Mouse (Mus musculus) MEL (cell line): ENCODE measurements around the gene Nrbp1. TPM values are rescaled to one million over a fixed set of nuclear protein-coding genes. Genes with fewer than 3 reads are reported as not detected.
A peak's percentile ranks its signal among the peaks of the same experiment; 100 is the strongest.

ENCODE experiments used
- DNase-seq: peaks from one replicate; pipeline ENCODE4 v3.0.0; 2011; ENCODE audit warnings: low read depth, low spot score
- H3K27ac ChIP-seq: 2 replicates; pipeline ENCODE4 v1.5.1; 2012; ENCODE audit warnings: low read depth, mild to moderate bottlenecking, control low read depth, low read length, moderate library complexity; ENCODE audit not compliant: control insufficient read depth
- H3K27me3 ChIP-seq, 2 experiments: fragments of 150-350 bp in 1 of 2; sonication (generic) in 1 of 2; 2 replicates each; pipeline ENCODE4 v1.6.1; 2012; ENCODE audit warnings: low read length in 2 of 2, mild to moderate bottlenecking in 2 of 2, improper control_type of control experiment in 1 of 2, moderate library complexity in 1 of 2; ENCODE audit not compliant: insufficient read depth in 2 of 2, control insufficient read depth in 1 of 2
- H3K36me3 ChIP-seq, 2 experiments: 2 replicates each; pipeline ENCODE4 v1.6.1; 2012 to 2014; ENCODE audit warnings: low read length in 2 of 2, improper control_type of control experiment in 1 of 2, inconsistent platforms in 1 of 2, mild to moderate bottlenecking in 1 of 2; ENCODE audit not compliant: insufficient read depth in 2 of 2, control insufficient read depth in 1 of 2
- H3K4me1 ChIP-seq, 2 experiments: fragments of 150-350 bp in 1 of 2; sonication (generic) in 1 of 2; 2 replicates each; pipeline ENCODE4 v1.6.1; 2012; ENCODE audit warnings: low read length in 2 of 2, improper control_type of control experiment in 1 of 2, mild to moderate bottlenecking in 1 of 2; ENCODE audit not compliant: insufficient read depth in 2 of 2, control insufficient read depth in 1 of 2
- H3K4me3 ChIP-seq, 2 experiments: fragments of 150-350 bp in 1 of 2; sonication (generic) in 1 of 2; 2 replicates each; pipeline ENCODE4 v1.5.1; 2012; ENCODE audit warnings: low read depth in 2 of 2, low read length in 2 of 2, mild to moderate bottlenecking in 2 of 2, moderate library complexity in 2 of 2, control low read depth in 1 of 2, improper control_type of control experiment in 1 of 2; ENCODE audit not compliant: control insufficient read depth in 1 of 2, insufficient read depth in 1 of 2
- H3K79me2 ChIP-seq: 2 replicates; pipeline ENCODE4 v1.6.1; 2012; ENCODE audit warnings: mild to moderate bottlenecking, low read length, moderate library complexity; ENCODE audit not compliant: control insufficient read depth, poor library complexity, insufficient read depth
- H3K9ac ChIP-seq: 2 replicates; pipeline ENCODE4 v1.6.1; 2012; ENCODE audit warnings: low read depth, mild to moderate bottlenecking, control low read depth, low read length, moderate library complexity; ENCODE audit not compliant: control insufficient read depth, poor library complexity, severe bottlenecking
- H3K9me3 ChIP-seq: fragments of 150-350 bp; sonication (generic); replicated peaks from 2 replicates; pipeline ENCODE4 v1.6.1; 2012; ENCODE audit warnings: mild to moderate bottlenecking, low read length, improper control_type of control experiment, moderate library complexity; ENCODE audit not compliant: insufficient read depth
- BHLHE40 ChIP-seq: IDR thresholded peaks from 2 replicates; pipeline ENCODE4 v1.6.1; 2012; ENCODE audit warnings: low read depth, mild to moderate bottlenecking, inconsistent platforms, low read length, improper control_type of control experiment, borderline replicate concordance
- CHD1 ChIP-seq: IDR thresholded peaks from 2 replicates; pipeline ENCODE4 v1.6.1; 2012; ENCODE audit warnings: low read depth, mild to moderate bottlenecking, inconsistent platforms, low read length, improper control_type of control experiment
- CHD2 ChIP-seq: IDR thresholded peaks from 2 replicates; pipeline ENCODE4 v1.6.1; 2011; ENCODE audit warnings: low read length, improper control_type of control experiment
- CTCF ChIP-seq, 3 experiments: IDR thresholded peaks in 2 of 3; conservative IDR thresholded peaks in 1 of 3; 2 replicates each; pipeline ENCODE4 v1.5.1; 2011 to 2012; ENCODE audit warnings: low read length in 3 of 3, low read depth in 2 of 3, mild to moderate bottlenecking in 2 of 3, improper control_type of control experiment in 1 of 3, inconsistent platforms in 1 of 3, mixed read lengths in 1 of 3, moderate library complexity in 1 of 3; ENCODE audit not compliant: control insufficient read depth in 1 of 3, insufficient read depth in 1 of 3, poor library complexity in 1 of 3, severe bottlenecking in 1 of 3
- E2F4 ChIP-seq: IDR thresholded peaks from 2 replicates; pipeline ENCODE4 v1.6.1; 2011; ENCODE audit warnings: low read depth, low read length, improper control_type of control experiment, borderline replicate concordance
- ELF1 ChIP-seq: IDR thresholded peaks from 2 replicates; pipeline ENCODE4 v1.6.1; 2014; ENCODE audit warnings: low read depth, mild to moderate bottlenecking, inconsistent platforms, low read length, improper control_type of control experiment, moderate library complexity
- EP300 ChIP-seq, 2 experiments: IDR thresholded peaks; 2 replicates each; pipeline ENCODE4 v1.6.1; 2011; ENCODE audit warnings: improper control_type of control experiment in 2 of 2, low read length in 2 of 2, low read depth in 1 of 2, mild to moderate bottlenecking in 1 of 2
- GABPA ChIP-seq: IDR thresholded peaks from 2 replicates; pipeline ENCODE4 v1.6.1; 2012; ENCODE audit warnings: low read depth, mild to moderate bottlenecking, inconsistent platforms, low read length, improper control_type of control experiment, moderate library complexity
- GATA1 ChIP-seq: IDR thresholded peaks from 2 replicates; pipeline ENCODE4 v1.6.1; 2011; ENCODE audit warnings: low read depth, low read length, improper control_type of control experiment
- HCFC1 ChIP-seq: IDR thresholded peaks from 2 replicates; pipeline ENCODE4 v1.6.1; 2012; ENCODE audit warnings: low read depth, mild to moderate bottlenecking, inconsistent platforms, low read length, improper control_type of control experiment, moderate library complexity
- KAT2A ChIP-seq: conservative IDR thresholded peaks from 2 replicates; pipeline ENCODE4 v1.6.1; 2012; ENCODE audit warnings: low read depth, low read length, improper control_type of control experiment, inconsistent platforms
- MAFK ChIP-seq: IDR thresholded peaks from 2 replicates; pipeline ENCODE4 v1.6.1; 2011; ENCODE audit warnings: low read depth, mild to moderate bottlenecking, low read length, improper control_type of control experiment, borderline replicate concordance
- MAX ChIP-seq: IDR thresholded peaks from 2 replicates; pipeline ENCODE4 v1.6.1; 2011; ENCODE audit warnings: low read length, improper control_type of control experiment
- MAZ ChIP-seq: IDR thresholded peaks from 2 replicates; pipeline ENCODE4 v1.6.1; 2012; ENCODE audit warnings: low read depth, mild to moderate bottlenecking, inconsistent platforms, low read length, improper control_type of control experiment
- MEF2A ChIP-seq: IDR thresholded peaks from 2 replicates; pipeline ENCODE4 v1.6.1; 2014; ENCODE audit warnings: low read depth, mild to moderate bottlenecking, inconsistent platforms, low read length, improper control_type of control experiment; ENCODE audit not compliant: poor library complexity, insufficient replicate concordance, severe bottlenecking; ENCODE audit errors: extremely low read depth
- MXI1 ChIP-seq: IDR thresholded peaks from 2 replicates; pipeline ENCODE4 v1.6.1; 2011; ENCODE audit warnings: mild to moderate bottlenecking, low read depth, low read length, improper control_type of control experiment
- MYB ChIP-seq: IDR thresholded peaks from 2 replicates; pipeline ENCODE4 v1.6.1; 2011; ENCODE audit warnings: mild to moderate bottlenecking, low read depth, low read length, improper control_type of control experiment
- MYC ChIP-seq: IDR thresholded peaks from 2 replicates; pipeline ENCODE4 v1.6.1; 2011; ENCODE audit warnings: low read depth, mild to moderate bottlenecking, low read length, improper control_type of control experiment, moderate library complexity
- NRF1 ChIP-seq: IDR thresholded peaks from 2 replicates; pipeline ENCODE4 v1.6.1; 2014; ENCODE audit warnings: low read depth, mild to moderate bottlenecking, inconsistent platforms, low read length, improper control_type of control experiment, moderate library complexity; ENCODE audit not compliant: poor library complexity, insufficient read depth, severe bottlenecking
- POLR2A ChIP-seq, 2 experiments: IDR thresholded peaks; 2 replicates each; pipeline ENCODE4 v1.6.1; 2011 to 2012; ENCODE audit warnings: low read length in 2 of 2, mild to moderate bottlenecking in 2 of 2, control low read depth in 1 of 2, improper control_type of control experiment in 1 of 2, low read depth in 1 of 2, moderate library complexity in 1 of 2; ENCODE audit not compliant: control insufficient read depth in 1 of 2, insufficient read depth in 1 of 2, poor library complexity in 1 of 2
- POLR2AphosphoS2 ChIP-seq: IDR thresholded peaks from 2 replicates; pipeline ENCODE4 v1.6.1; 2011; ENCODE audit warnings: low read length, improper control_type of control experiment
- RAD21 ChIP-seq: IDR thresholded peaks from 2 replicates; pipeline ENCODE4 v1.6.1; 2011; ENCODE audit warnings: mild to moderate bottlenecking, low read depth, low read length, improper control_type of control experiment
- SIN3A ChIP-seq: IDR thresholded peaks from 2 replicates; pipeline ENCODE4 v1.6.1; 2012; ENCODE audit warnings: low read length, improper control_type of control experiment, inconsistent platforms
- TAL1 ChIP-seq: IDR thresholded peaks from 2 replicates; pipeline ENCODE4 v1.6.1; 2012; ENCODE audit warnings: mild to moderate bottlenecking, inconsistent platforms, low read length, moderate library complexity, mixed read lengths
- TBP ChIP-seq: IDR thresholded peaks from 2 replicates; pipeline ENCODE4 v1.8.0; 2011; ENCODE audit warnings: low read depth, low read length, improper control_type of control experiment
- TCF12 ChIP-seq: IDR thresholded peaks from 2 replicates; pipeline ENCODE4 v1.6.1; 2014; ENCODE audit warnings: low read depth, mild to moderate bottlenecking, inconsistent platforms, low read length, improper control_type of control experiment, moderate library complexity
- UBTF ChIP-seq: IDR thresholded peaks from 2 replicates; pipeline ENCODE4 v1.6.1; 2012; ENCODE audit warnings: low read depth, mild to moderate bottlenecking, inconsistent platforms, low read length, improper control_type of control experiment, moderate library complexity, borderline replicate concordance; ENCODE audit not compliant: insufficient read depth
- USF1 ChIP-seq: IDR thresholded peaks from 2 replicates; pipeline ENCODE4 v1.6.1; 2014; ENCODE audit warnings: low read depth, mild to moderate bottlenecking, inconsistent platforms, low read length, improper control_type of control experiment, moderate library complexity
- USF2 ChIP-seq, 2 experiments: IDR thresholded peaks; 2 replicates each; pipeline ENCODE4 v1.6.1; 2011 to 2012; ENCODE audit warnings: improper control_type of control experiment in 2 of 2, low read length in 2 of 2, borderline replicate concordance in 1 of 2, inconsistent platforms in 1 of 2, low read depth in 1 of 2, mild to moderate bottlenecking in 1 of 2; ENCODE audit not compliant: insufficient read depth in 1 of 2
- ZNF384 ChIP-seq: IDR thresholded peaks from 2 replicates; pipeline ENCODE4 v1.6.1; 2012; ENCODE audit warnings: low read depth, mild to moderate bottlenecking, inconsistent platforms, low read length, improper control_type of control experiment
- polyA plus RNA-seq, 2 experiments: library from polyadenylated mRNA; stranded (reverse) in 1 of 2; unstranded in 1 of 2; fragments of >175 nt in 1 of 2; fragments of >200 nt in 1 of 2; gene quantifications; 2 replicates each; pipeline versions ENCODE4 v1.2.1 to v1.2.4; 2012; ENCODE audit warnings: low replicate concordance in 2 of 2, low read depth in 1 of 2; ENCODE audit not compliant: insufficient read length in 2 of 2, insufficient read depth in 1 of 2, missing spikeins in 1 of 2
- total RNA-seq: library from RNA; depleted of rRNA; stranded (reverse); fragments of 300-350 nt; gene quantifications from 2 replicates; pipeline ENCODE4 v1.2.3, GENCODE M21; 2012

The Nrbp1 gene
- total and polyA plus RNA-seq, 3 experiments: 42.0 to 55.2 TPM; not detected in 1

DNA sequence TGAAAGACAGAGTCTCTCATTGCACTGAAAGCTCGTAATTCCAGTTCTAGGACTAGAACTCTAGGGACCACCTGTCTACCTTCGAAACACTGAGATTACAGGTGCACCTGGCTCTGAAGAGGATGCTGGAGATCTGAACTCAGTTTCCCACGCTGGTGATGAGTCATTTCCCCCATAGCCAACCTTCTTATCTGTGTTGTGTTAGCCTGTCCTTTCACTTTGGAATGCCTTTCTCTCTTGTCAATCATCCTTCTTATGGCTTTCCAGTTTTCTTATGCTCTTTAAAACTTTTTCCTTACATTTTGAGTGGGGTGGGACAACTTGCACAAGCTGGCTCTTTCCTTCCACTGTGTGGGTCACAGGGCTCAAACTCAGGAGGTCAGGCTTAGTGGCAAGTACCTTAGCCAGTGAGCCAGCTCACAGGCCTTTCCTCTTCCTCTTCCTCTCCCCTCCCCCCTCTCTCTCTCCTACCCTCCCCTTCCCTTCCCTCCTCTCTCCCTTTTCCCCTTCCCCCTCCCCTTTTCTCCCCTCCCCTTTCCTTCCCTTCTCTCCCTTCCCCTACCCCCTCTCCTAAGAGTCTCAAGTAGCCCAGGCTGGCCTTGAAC is 49.1 kb downstream of the Nrbp1 start (continued):
- no peak for TF ChIP-seq USF2 (IDR thresholded peaks at IDR 0.05; ENCODE audit: borderline replicate concordance in 1 of 2, insufficient read depth in 1 of 2, low read depth in 1 of 2, low read length in 2 of 2)
- no peak for TF ChIP-seq POLR2AphosphoS2
- no peak for TF ChIP-seq UBTF
- TF ChIP-seq TCF12: no peak
- no peak for TF ChIP-seq HCFC1
- peak; percentile 57 for TF ChIP-seq TAL1
- TF ChIP-seq TBP: no peak
- no peak for TF ChIP-seq MYC
- no peak for TF ChIP-seq CHD2
- TF ChIP-seq POLR2A (IDR thresholded peaks at IDR 0.05; ENCODE audit: control insufficient read depth in 1 of 2, insufficient read depth in 1 of 2, low read depth in 1 of 2, low read length in 2 of 2, poor library complexity in 1 of 2): no peak
- TF ChIP-seq MAZ: no peak
- no peak for TF ChIP-seq BHLHE40

DNA sequence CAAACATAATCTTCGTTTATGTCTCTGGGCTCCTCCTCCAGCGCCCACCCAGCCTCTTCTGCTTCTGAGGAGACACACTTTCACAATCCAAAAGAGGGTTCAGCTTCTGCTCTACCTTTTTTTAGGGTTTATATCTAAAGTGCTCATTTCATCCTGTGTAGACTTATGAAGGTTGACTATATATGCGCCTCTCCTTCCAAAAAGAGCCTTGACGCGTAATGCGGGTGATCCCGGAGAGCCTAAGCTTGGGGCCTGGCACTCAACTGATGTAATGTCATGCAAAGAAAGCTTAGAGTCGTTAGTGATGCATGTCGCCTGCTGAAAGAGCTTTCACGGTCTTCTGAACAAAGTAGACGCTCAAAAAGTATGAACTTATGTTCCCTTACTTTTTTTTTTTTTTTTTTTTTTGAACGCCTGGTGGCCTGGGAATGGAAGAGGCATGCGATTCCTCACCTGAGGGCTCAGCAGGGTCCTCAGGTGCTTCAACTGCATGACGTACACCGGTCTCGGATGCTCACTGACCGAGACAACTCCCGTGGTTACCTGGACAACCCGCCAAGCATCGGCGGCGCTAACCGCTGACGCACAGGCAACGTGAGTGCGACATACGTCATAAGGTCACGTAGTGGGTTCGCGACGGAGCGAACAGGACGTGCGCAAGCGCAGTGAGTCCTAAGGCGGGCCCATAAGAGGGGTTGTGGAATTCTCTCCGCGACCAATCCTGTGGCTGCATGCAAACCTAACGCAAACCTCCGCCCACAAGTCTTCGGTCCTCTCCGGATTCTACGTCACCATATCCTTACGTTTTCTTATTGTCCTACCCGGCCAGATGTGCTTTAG is 50.1 kb downstream of the Nrbp1 start, which contains the start of gene Ift172:
Ift172 (minus strand) TSS at position 596 of the 840 bp plus-strand sequence.
- peak within 1 kb of the TSS; percentile 78 for H3K27ac ChIP-seq
- DNase-seq: peak; percentile 100
- H3K79me2 ChIP-seq: no peaks in the 10 kb centered on the region
- H3K9ac ChIP-seq: peak within 1 kb of the TSS; percentile 73
- H3K36me3 ChIP-seq: peaks cover 0 to 21% of the 10 kb centered on the region in 2 experiments; a peak in 2 of 4 replicates
- peaks cover 12 to 25% of the 10 kb centered on the region in 2 experiments for H3K4me1 ChIP-seq
- peak within 1 kb of the TSS; percentile 76 to 91 for H3K4me3 ChIP-seq
- no peaks in the 10 kb centered on the region for H3K9me3 ChIP-seq
- H3K27me3 ChIP-seq: no peaks in the 10 kb centered on the region
- TF ChIP-seq MYC (0 out of 2 replicates have a peak, but pooled peaks have one; percentile 19), CHD1 (no peak), ELF1 (peak; percentile 62; the same call in 1 of the 2 replicates), MAX (peak; percentile 84), RAD21 (no peak), CTCF (IDR thresholded peaks at IDR 0.05 in 2 of 3, conservative IDR thresholded peaks at IDR 0.05 in 1 of 3; ENCODE audit: control insufficient read depth in 1 of 3, insufficient read depth in 1 of 3, low read depth in 2 of 3, low read length in 3 of 3, poor library complexity in 1 of 3, severe bottlenecking in 1 of 3) (no peak), MAFK (no peak), USF1 (peak; percentile 81), MYB (peak; percentile 56), SIN3A (peak; percentile 99), MAZ (0 out of 2 replicates have a peak, but pooled peaks have one; percentile 39), MEF2A (peak; percentile 38; the same call in 1 of the 2 replicates), HCFC1 (peak; percentile 97), NRF1 (peak; percentile 100; the same call in 1 of the 2 replicates), GATA1 (no peak), TBP (peak; percentile 88; the same call in 1 of the 2 replicates), EP300 (IDR thresholded peaks at IDR 0.05; ENCODE audit: low read depth in 1 of 2, low read length in 2 of 2) (peak in 1 of 2 experiments; percentile 17; a peak in 1 of 4 replicates), ZNF384 (peak; percentile 81; the same call in 1 of the 2 replicates), GABPA (peak; percentile 59; the same call in 1 of the 2 replicates), E2F4 (peak; percentile 60; the same call in 1 of the 2 replicates), BHLHE40 (peak; percentile 68; the same call in 1 of the 2 replicates), MXI1 (peak; percentile 96), KAT2A (peak; percentile 80), CHD2 (no peak), POLR2A (IDR thresholded peaks at IDR 0.05; ENCODE audit: control insufficient read depth in 1 of 2, insufficient read depth in 1 of 2, low read depth in 1 of 2, low read length in 2 of 2, poor library complexity in 1 of 2) (peak in 1 of 2 experiments; percentile 36; a peak in 1 of 4 replicates)
